Mouse (Mus musculus) adrenal gland, adult 8-10 months (tissue): ENCODE results near the gene Rbm43. TPM values are rescaled to one million over a fixed set of nuclear protein-coding genes. Genes with fewer than 3 reads are reported as not detected.
A peak's percentile ranks its signal among the peaks of the same experiment; 100 is the strongest.

Experiments used
- DNase-seq: peaks from one replicate; pipeline ENCODE4 v3.0.0; 2022
- total RNA-seq, 4 experiments: library from RNA; stranded (reverse); gene quantifications; 2 replicates each; pipeline ENCODE4 v1.2.4; 2022

The Rbm43 gene
- 10 to 100 TPM; 14.1 to 24.5 (median 19.6) TPM for total RNA-seq

- DNase-seq = peak; percentile 57
Observed at GRCm38 (mm10) chr2:51934574-51935334, at the start of gene Rbm43. Rbm43 (minus strand) TSS chr2:51935163.

GRCm38 (mm10) chr2:51982288-51982687 is 47.3 kb upstream of the Rbm43 start:
- no peak for DNase-seq

GRCm38 (mm10) chr2:51981630-51982029 is 46.7 kb upstream of the Rbm43 start:
- no peak for DNase-seq

GRCm38 (mm10) chr2:51973410-51973968 is 38.5 kb upstream of the Rbm43 start, which contains the start of gene Nmi:
Nmi (minus strand) TSS chr2:51973494.
- DNase-seq = no peak

- DNase-seq = peak; percentile 26
Observed at GRCm38 (mm10) chr2:51972641-51973409, 37.9 kb upstream of the Rbm43 start.

- peak; percentile 24 for DNase-seq
Observed at GRCm38 (mm10) chr2:51972142-51972541, 37.2 kb upstream of the Rbm43 start.

GRCm38 (mm10) chr2:51970897-51971296 is 35.9 kb upstream of the Rbm43 start:
- DNase-seq = no peak

- no peak for DNase-seq
Observed at GRCm38 (mm10) chr2:51967288-51967687, 32.3 kb upstream of the Rbm43 start.

GRCm38 (mm10) chr2:51953648-51954204 is 18.8 kb upstream of the Rbm43 start:
- no peak for DNase-seq

- no peak for DNase-seq
Observed at GRCm38 (mm10) chr2:51950876-51951275, 15.9 kb upstream of the Rbm43 start.

- DNase-seq = no peak
Observed at GRCm38 (mm10) chr2:51948105-51948830, 13.3 kb upstream of the Rbm43 start.

GRCm38 (mm10) chr2:51945812-51946211 is 10.8 kb upstream of the Rbm43 start:
- DNase-seq = no peak

GRCm38 (mm10) chr2:51941832-51942231 is 6.9 kb upstream of the Rbm43 start:
- DNase-seq = no peak

- DNase-seq = no peak
Observed at GRCm38 (mm10) chr2:51938750-51939149, 3.8 kb upstream of the Rbm43 start.

GRCm38 (mm10) chr2:51937004-51937403 is 2.0 kb upstream of the Rbm43 start:
- no peak for DNase-seq

GRCm38 (mm10) chr2:51936585-51936984 is 1.6 kb upstream of the Rbm43 start:
- DNase-seq = no peak

GRCm38 (mm10) chr2:51935921-51936320 is 958 bp upstream of the Rbm43 start:
- no peak for DNase-seq

GRCm38 (mm10) chr2:51933341-51934134 is 1.4 kb downstream of the Rbm43 start:
- no peak for DNase-seq

GRCm38 (mm10) chr2:51931241-51931640 is 3.7 kb downstream of the Rbm43 start:
- DNase-seq = no peak

GRCm38 (mm10) chr2:51914944-51915680 is 19.9 kb downstream of the Rbm43 start:
- peak; percentile 65 for DNase-seq

GRCm38 (mm10) chr2:51914532-51914931 is 20.4 kb downstream of the Rbm43 start:
- no peak for DNase-seq
